Mouse (Mus musculus): ENCODE results near the gene 4931428F04Rik. TPM values are rescaled to one million over a fixed set of nuclear protein-coding genes. Genes with fewer than 3 reads are reported as not detected.
A peak's percentile ranks its signal among the peaks of the same experiment; 100 is the strongest.
"Not testable (repeated sequence)": the region's sequence is repeated elsewhere in the genome, so short reads cannot be mapped to it uniquely, and the experiment has no call there.

The 4931428F04Rik gene
- polyA plus RNA-seq, 1 experiment from 2014 or later, result 0.84 TPM

DNA sequence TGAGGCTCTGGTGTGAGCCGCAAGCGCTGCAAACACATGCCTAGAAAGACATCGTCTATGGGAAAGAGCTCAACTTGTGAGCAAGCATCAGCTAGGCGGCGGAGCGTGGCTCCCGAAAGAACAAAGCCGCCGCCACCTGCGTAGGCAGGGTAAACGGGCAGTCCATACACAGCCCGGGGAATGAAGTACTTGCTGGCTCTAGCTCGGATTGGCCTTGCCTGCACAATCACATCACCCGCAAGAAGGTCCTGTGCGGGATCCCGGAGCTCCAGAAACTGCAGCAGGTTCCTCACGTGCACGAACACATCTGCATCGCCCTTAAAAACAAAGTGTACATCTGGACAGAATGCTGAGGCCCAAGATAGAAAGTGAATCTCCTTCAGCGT is 35.9 kb downstream of the 4931428F04Rik start:
- 52% methylated on average over 20 of the region's 20 CpGs for WGBS (ENCODE audit: insufficient replicate concordance)
- Histone ChIP-seq H3K27ac (ENCODE audit: low read length) (no peak overlapping the region), H3K9me3 (replicated peaks; ENCODE audit: control insufficient read depth, low read length) (no peaks in the 10 kb centered on the region), H3K4me2 (ENCODE audit: low read depth, low read length) (peak overlapping the region; percentile 100), H3K27me3 (ENCODE audit: control insufficient read depth, insufficient read depth, low read depth, low read length) (peaks cover 8% of the 10 kb centered on the region), H3K4me1 (ENCODE audit: control insufficient read depth, low read depth, low read length) (peaks cover 31% of the 10 kb centered on the region), H3K9ac (ENCODE audit: low read depth, low read length) (no peak overlapping the region), H3K36me3 (ENCODE audit: control insufficient read depth, insufficient read depth) (peaks cover 33% of the 10 kb centered on the region), H3K4me3 (ENCODE audit: low read depth, low read length) (peak overlapping the region; percentile 76)
- ATAC-seq (ENCODE audit: low read depth), result no peak

DNA sequence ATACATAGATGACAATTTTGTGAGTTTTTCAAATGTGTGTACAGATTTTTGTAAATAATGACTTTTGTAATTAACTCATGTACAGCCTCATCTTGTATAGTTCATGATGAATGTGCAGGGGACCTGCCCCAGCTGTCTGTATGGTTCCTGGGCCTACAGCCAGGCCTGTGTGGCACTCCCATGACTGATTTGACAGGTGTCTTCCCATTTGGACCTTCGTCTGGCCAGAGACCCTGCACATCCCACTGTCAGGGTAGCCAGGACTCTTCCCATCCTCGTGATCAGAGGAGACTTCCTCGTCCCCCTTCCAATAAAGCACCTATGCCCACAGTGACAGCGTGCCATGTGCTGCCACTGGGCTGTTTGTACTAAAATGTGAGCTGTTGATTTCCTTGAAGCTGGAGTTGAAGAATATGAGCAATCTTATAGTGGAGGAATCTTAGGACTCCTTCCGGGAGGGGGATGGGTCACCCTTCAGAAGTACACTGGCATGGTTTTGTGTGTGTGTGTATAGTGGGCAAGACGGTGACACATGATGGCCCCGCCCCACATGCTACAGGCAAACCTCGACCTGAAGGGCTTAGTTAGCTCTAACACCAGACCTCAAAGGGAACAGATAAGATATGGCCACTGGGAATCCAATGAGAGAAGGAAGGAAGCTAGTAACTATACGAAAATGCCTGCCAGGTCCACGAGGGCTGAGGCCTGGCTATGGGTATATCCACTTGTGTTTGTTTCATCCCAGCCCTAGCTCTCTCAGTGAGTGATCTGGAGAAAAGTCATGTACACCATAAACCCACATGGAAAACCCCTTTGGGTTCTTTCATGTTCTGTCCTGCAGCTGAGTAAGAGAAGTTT is 36.8 kb downstream of the 4931428F04Rik start:
- H3K9ac ChIP-seq (ENCODE audit: low read depth, low read length), result no peak overlapping the region
- no peak for ATAC-seq (ENCODE audit: low read depth)
- WGBS (ENCODE audit: insufficient replicate concordance), result 55% methylated on average over 10 of the region's 10 CpGs
- H3K4me2 ChIP-seq (ENCODE audit: low read depth, low read length), result no peak overlapping the region
- peaks cover 31% of the 10 kb centered on the region for H3K4me1 ChIP-seq (ENCODE audit: control insufficient read depth, low read depth, low read length)
- H3K36me3 ChIP-seq (ENCODE audit: control insufficient read depth, insufficient read depth), result peaks cover 40% of the 10 kb centered on the region
- H3K27ac ChIP-seq (ENCODE audit: low read length), result no peak overlapping the region
- H3K9me3 ChIP-seq (replicated peaks; ENCODE audit: control insufficient read depth, low read length), result no peaks in the 10 kb centered on the region
- H3K4me3 ChIP-seq (ENCODE audit: low read depth, low read length), result no peak overlapping the region
- H3K27me3 ChIP-seq (ENCODE audit: control insufficient read depth, insufficient read depth, low read depth, low read length), result no peaks in the 10 kb centered on the region

DNA sequence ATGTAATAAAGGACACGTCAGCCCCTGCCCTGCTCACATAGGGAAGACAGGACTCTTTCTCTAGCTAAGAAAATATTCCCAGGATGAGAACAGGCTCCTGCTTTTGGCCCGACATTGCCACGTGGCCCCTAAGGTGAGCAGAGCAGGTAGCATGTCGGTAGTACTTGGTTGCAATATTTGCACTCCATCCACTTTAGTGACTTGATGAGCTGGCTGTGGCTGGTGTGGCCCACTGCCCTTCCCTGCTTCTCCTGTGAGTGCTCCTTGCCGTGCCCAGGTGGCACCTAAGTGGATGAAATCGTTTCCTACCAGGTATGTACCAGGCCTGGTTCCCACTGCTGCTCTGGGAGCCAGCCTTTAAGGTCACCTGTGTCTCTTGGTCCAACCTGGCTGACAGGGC is 37.7 kb downstream of the 4931428F04Rik start:
- Histone ChIP-seq H3K4me2 (ENCODE audit: low read depth, low read length) (no peak overlapping the region), H3K9ac (ENCODE audit: low read depth, low read length) (no peak overlapping the region), H3K27me3 (ENCODE audit: control insufficient read depth, insufficient read depth, low read depth, low read length) (no peaks in the 10 kb centered on the region), H3K4me3 (ENCODE audit: low read depth, low read length) (no peak overlapping the region), H3K9me3 (replicated peaks; ENCODE audit: control insufficient read depth, low read length) (no peaks in the 10 kb centered on the region), H3K27ac (ENCODE audit: low read length) (no peak overlapping the region), H3K4me1 (ENCODE audit: control insufficient read depth, low read depth, low read length) (peaks cover 31% of the 10 kb centered on the region), H3K36me3 (ENCODE audit: control insufficient read depth, insufficient read depth) (peaks cover 40% of the 10 kb centered on the region)
- ATAC-seq (ENCODE audit: low read depth), result no peak
- WGBS (ENCODE audit: insufficient replicate concordance), result 81% methylated on average over 6 of the region's 6 CpGs

DNA sequence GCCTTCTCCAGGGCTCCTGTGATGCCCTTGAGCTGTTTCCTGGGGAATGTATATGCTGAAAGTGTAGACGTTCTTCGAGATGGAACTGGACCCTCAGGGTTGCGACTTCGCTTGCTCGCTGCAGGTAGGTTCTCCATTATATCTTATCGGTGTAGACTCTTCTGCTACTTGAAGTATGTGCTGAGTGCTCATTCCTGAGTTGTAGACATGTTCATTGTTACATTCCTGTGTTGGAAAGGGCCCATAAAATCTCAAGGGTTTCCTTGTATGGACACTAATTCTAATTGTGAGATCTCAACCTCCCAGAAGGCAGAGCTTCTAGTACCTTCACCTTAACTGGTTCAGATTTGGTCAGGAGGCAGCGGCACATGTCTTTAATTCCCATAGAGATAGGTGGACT is 48.6 kb downstream of the 4931428F04Rik start:
- Histone ChIP-seq H3K9me3 (replicated peaks; ENCODE audit: control insufficient read depth, low read length) (no peaks in the 10 kb centered on the region), H3K27me3 (ENCODE audit: control insufficient read depth, insufficient read depth, low read depth, low read length) (no peaks in the 10 kb centered on the region), H3K36me3 (ENCODE audit: control insufficient read depth, insufficient read depth) (peaks cover 19% of the 10 kb centered on the region), H3K4me3 (ENCODE audit: low read depth, low read length) (no peak overlapping the region), H3K4me2 (ENCODE audit: low read depth, low read length) (no peak overlapping the region), H3K27ac (ENCODE audit: low read length) (no peak overlapping the region), H3K9ac (ENCODE audit: low read depth, low read length) (no peak overlapping the region), H3K4me1 (ENCODE audit: control insufficient read depth, low read depth, low read length) (no peaks in the 10 kb centered on the region)
- 91% methylated on average over 7 of the region's 7 CpGs for WGBS (ENCODE audit: insufficient replicate concordance)
- no peak for ATAC-seq (ENCODE audit: low read depth)

DNA sequence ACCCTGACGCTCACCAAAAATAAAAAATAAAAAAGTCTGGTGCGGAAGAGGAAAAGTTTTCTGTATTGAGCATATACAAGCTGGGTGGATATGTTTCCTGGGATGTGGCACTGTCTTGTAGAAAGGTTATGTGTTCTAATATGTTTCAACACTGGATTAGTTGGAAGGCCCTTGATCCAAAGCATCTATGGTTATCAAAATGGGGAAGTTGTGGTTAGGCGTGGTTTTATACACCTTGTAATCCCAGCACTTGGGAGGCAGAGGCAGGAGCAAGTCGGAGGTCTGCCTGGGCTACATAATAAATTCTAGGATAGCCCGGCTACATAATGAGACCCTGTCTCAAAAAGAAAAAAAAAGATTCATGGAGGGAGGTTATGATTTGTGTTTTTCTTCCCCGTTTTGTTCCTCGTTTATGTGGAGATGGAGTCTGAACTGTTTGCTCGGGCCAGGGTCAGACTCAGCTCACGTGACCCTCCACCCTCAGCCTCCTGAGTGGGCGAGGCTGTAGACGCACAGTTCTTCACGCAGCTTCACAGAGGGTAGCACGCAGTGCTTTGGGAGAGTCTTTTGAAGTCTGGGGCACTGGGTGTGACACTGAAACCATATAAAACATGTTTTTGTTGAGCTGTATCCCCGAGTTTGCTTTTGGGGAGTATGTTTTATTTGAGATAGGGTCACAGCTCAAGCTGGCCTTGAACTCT is 52.1 kb downstream of the 4931428F04Rik start:
- Histone ChIP-seq H3K27me3 (ENCODE audit: control insufficient read depth, insufficient read depth, low read depth, low read length) (no peaks in the 10 kb centered on the region), H3K4me2 (ENCODE audit: low read depth, low read length) (no peak overlapping the region), H3K4me1 (ENCODE audit: control insufficient read depth, low read depth, low read length) (peaks cover 12% of the 10 kb centered on the region), H3K9ac (ENCODE audit: low read depth, low read length) (no peak overlapping the region), H3K36me3 (ENCODE audit: control insufficient read depth, insufficient read depth) (peaks cover 26% of the 10 kb centered on the region), H3K27ac (ENCODE audit: low read length) (no peak overlapping the region), H3K4me3 (ENCODE audit: low read depth, low read length) (no peak overlapping the region), H3K9me3 (replicated peaks; ENCODE audit: control insufficient read depth, low read length) (no peaks in the 10 kb centered on the region)
- ATAC-seq (ENCODE audit: low read depth), result no peak
- WGBS (ENCODE audit: insufficient replicate concordance), result 72% methylated on average over 14 of the region's 14 CpGs

DNA sequence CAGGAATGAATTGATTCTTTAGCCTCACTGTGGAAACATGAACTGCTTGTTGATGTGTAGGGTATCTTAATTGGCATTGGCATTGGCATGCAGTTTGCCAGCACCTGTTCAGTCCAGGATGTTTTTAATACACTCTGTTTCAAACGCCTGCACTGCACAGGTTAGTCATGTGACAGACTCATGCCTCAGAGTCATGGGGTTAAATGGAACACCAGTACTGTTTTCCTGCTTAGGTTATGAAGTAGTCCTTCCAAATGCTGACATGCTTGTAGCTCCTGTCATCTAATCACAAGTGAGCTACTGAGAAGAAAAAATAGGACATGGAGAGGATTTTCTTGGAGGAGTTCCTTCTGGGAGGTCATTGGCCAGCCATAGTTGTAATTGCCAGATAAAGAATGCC is 54.5 kb downstream of the 4931428F04Rik start:
- no peaks in the 10 kb centered on the region for H3K9me3 ChIP-seq (replicated peaks; ENCODE audit: control insufficient read depth, low read length)
- H3K4me2 ChIP-seq (ENCODE audit: low read depth, low read length), result no peak overlapping the region
- no peak overlapping the region for H3K4me3 ChIP-seq (ENCODE audit: low read depth, low read length)
- no peak overlapping the region for H3K9ac ChIP-seq (ENCODE audit: low read depth, low read length)
- ATAC-seq (ENCODE audit: low read depth), result no peak
- H3K4me1 ChIP-seq (ENCODE audit: control insufficient read depth, low read depth, low read length), result peaks cover 20% of the 10 kb centered on the region
- H3K27me3 ChIP-seq (ENCODE audit: control insufficient read depth, insufficient read depth, low read depth, low read length), result no peaks in the 10 kb centered on the region
- no peak overlapping the region for H3K27ac ChIP-seq (ENCODE audit: low read length)
- H3K36me3 ChIP-seq (ENCODE audit: control insufficient read depth, insufficient read depth), result peaks cover 18% of the 10 kb centered on the region
- 59% methylated on average over 1 of the region's 1 CpGs for WGBS (ENCODE audit: insufficient replicate concordance)

DNA sequence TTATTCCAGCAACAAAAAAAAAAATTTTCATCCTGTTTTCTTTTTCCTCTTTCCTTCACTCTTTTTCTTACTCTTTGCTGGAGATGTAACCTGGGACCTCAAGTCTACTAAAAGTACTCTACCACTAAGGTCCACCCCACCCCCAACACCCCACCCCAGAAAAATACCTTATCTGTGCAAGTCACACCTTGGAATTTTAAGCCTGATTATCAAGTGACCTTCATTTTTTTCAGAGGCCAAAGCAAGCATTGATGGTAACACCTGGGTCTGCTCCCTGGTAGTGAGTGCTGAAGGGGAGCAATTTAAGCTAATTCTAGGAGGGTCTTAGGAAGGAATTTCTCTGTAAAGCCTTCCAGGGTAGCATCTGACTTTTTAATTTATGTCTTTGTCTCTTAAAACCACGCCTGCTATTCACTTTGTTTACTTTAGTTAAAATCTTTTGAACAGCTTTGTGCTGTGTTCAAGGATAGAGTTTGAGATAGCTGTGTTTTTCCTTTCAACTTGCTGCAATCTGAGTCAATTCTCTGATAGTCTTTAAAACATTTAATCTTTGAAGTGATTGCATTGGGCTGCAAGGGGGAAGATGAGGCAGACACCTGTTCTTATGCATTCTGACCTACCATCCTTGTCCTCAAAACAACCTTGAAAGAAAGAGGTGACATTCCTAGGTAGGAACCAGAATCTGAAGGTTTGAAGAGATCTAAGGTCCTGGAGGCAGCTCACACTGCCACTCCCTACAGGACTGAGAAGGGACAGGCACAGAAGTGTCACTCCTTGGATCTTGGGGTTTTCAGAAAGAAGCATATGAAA is 56.3 kb downstream of the 4931428F04Rik start:
- Histone ChIP-seq H3K9me3 (replicated peaks; ENCODE audit: control insufficient read depth, low read length) (no peaks in the 10 kb centered on the region), H3K4me3 (ENCODE audit: low read depth, low read length) (no peak overlapping the region), H3K27ac (ENCODE audit: low read length) (no peak overlapping the region), H3K27me3 (ENCODE audit: control insufficient read depth, insufficient read depth, low read depth, low read length) (no peaks in the 10 kb centered on the region), H3K9ac (ENCODE audit: low read depth, low read length) (no peak overlapping the region), H3K36me3 (ENCODE audit: control insufficient read depth, insufficient read depth) (peaks cover 9% of the 10 kb centered on the region; the same call in 1 of the 2 replicates), H3K4me1 (ENCODE audit: control insufficient read depth, low read depth, low read length) (peaks cover 20% of the 10 kb centered on the region), H3K4me2 (ENCODE audit: low read depth, low read length) (peak overlapping the region; percentile 10; the same call in 1 of the 2 replicates)
- 27% methylated on average over 1 of the region's 1 CpGs for WGBS (ENCODE audit: insufficient replicate concordance)
- peak; percentile 43; the same call in 1 of the 2 replicates for ATAC-seq (ENCODE audit: low read depth)

DNA sequence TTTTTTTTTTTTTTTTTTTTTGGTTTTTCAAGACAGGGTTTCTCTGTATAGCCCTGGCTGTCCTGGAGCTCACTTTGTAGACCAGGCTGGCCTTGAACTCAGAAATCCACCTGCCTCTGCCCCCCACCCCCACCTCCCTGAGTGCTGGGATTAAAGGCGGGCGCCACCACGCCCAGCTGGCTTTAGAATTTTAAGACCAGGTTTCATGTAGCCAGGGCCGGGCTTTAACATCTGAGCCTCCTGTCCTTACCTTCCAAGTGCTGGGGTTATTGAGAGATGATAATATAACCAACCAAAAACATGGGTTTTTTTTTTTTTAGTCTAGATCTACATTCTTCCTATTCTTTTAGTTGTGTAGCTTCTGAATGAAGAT is 57.4 kb downstream of the 4931428F04Rik start:
- not testable (repeated sequence) for H3K4me2 ChIP-seq (ENCODE audit: low read depth, low read length); ATAC-seq (ENCODE audit: low read depth); H3K9me3 ChIP-seq (replicated peaks; ENCODE audit: control insufficient read depth, low read length); H3K9ac ChIP-seq (ENCODE audit: low read depth, low read length); H3K4me3 ChIP-seq (ENCODE audit: low read depth, low read length); H3K27ac ChIP-seq (ENCODE audit: low read length); H3K36me3 ChIP-seq (ENCODE audit: control insufficient read depth, insufficient read depth); H3K27me3 ChIP-seq (ENCODE audit: control insufficient read depth, insufficient read depth, low read depth, low read length)
- peaks cover 20% of the 10 kb centered on the region for H3K4me1 ChIP-seq (ENCODE audit: control insufficient read depth, low read depth, low read length)
- WGBS (ENCODE audit: insufficient replicate concordance), result 73% methylated on average over 4 of the region's 4 CpGs

Measured in liver, embryonic 16.5 days (tissue).